Mouse (Mus musculus): ENCODE results near the gene Lrmda.

Lrmda gene

DNA sequence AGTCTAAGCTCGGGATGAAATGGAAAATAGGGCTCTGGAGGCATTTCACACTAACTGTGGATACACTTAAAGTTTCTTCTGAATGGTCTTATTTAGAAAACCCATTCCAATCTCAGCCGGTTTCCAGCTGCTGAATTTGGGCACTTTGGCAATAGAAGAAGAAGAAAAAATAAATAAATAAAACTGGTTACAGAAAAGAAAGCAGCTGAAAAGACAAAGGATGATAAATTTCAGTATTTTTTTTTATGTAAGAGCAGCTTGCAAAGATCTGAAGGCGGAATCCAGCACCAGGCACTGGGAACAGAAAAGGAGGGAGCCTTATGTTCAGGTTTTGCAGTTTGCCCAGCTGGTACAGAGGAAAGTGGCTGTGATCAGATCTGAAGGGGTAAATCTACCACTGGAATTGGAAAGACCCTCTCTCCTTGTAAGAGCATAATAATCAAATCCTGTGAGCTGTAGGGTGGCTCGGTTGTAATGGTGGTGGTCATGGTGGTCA, 478.2 kb downstream of the Lrmda start:
- DNase-seq (ENCODE audit: low read depth, low spot score), result no peak

- peak; percentile 1 for DNase-seq (ENCODE audit: low read depth, low spot score)
Observed at GRCm38 (mm10) chr14:22509747-22510530, 490.4 kb downstream of the Lrmda start.

DNA sequence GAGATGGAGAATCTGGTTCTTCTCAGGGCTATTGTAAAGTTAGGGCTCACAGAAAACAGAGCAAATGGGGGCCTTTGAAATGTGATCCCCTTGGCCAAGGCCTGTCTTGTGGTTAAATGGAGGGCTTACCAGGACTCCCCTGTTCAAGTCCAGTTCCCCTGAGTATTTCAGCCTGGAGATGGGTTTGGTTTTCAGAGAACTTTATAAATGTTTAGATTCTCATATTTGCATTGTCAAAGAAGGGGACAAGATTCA, 490.9 kb downstream of the Lrmda start:
- DNase-seq (ENCODE audit: low read depth, low spot score), result no peak

GRCm38 (mm10) chr14:22514362-22515084, 495.0 kb downstream of the Lrmda start:
- peak; percentile 5 for DNase-seq (ENCODE audit: low read depth, low spot score)

DNA sequence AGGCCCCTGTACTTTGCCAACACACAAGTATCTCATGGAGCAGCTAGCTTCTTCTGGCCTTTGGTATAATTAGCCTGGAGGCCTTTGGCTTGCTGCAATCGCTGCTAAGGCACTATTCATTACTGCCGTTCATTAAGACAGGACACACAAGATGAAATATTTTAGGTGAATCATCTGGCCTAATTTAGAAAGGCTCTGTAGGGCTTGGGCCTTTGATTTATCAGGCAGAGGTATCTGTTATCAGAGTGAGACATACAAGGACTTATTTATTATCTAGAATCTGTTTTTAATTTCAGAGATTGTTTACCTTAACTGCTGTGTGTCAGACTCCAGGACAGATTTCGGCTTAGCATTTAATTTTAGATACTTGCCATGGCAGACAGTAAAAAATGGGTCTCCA, 511.2 kb downstream of the Lrmda start:
- DNase-seq (ENCODE audit: low read depth, low spot score), result no peak

DNA sequence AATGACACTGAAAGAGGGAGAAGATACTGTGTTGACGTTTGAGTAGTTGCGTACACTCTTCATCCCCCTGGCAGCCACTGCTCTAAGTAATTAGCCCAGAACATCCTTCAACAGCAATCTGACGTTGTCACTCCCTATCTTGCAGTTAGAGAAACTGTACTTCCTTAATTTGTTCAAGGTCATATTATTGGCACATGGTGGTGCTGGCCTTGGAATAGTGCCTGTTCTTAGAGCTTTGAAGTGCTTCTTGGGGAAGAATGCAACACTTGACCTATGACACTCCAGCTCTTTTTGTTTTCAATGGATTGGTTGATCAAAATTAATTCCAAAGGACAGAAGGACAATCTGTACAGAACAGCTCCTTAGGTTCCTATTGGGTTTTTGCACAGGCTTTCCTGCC, 514.0 kb downstream of the Lrmda start:
- DNase-seq (ENCODE audit: low read depth, low spot score), result no peak

GRCm38 (mm10) chr14:22545887-22546675, 526.6 kb downstream of the Lrmda start:
- no peak for DNase-seq (ENCODE audit: low read depth, low spot score)

DNA sequence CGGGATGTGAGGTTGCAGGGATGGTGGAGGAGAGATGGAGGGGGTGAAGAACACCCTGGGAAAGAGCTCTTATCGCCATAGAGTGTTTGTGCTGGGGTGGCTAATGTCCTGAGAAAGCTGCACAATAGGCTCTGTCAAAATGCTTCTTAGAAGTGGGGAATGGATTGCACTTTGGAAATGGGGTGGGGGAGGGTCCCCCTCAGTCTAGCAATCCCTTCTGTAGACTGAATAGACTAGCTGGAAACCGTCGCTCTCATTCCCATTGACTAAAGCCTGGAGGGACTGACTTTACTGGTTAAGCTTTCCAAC, 527.1 kb downstream of the Lrmda start:
- DNase-seq (ENCODE audit: low read depth, low spot score), result no peak

- DNase-seq (ENCODE audit: low read depth, low spot score), result no peak
Observed at GRCm38 (mm10) chr14:22548286-22548685, 528.8 kb downstream of the Lrmda start.

GRCm38 (mm10) chr14:22549166-22549565, 529.7 kb downstream of the Lrmda start:
- no peak for DNase-seq (ENCODE audit: low read depth, low spot score)

- DNase-seq (ENCODE audit: low read depth, low spot score), result no peak
Observed at GRCm38 (mm10) chr14:22552358-22552757, 532.8 kb downstream of the Lrmda start.

DNA sequence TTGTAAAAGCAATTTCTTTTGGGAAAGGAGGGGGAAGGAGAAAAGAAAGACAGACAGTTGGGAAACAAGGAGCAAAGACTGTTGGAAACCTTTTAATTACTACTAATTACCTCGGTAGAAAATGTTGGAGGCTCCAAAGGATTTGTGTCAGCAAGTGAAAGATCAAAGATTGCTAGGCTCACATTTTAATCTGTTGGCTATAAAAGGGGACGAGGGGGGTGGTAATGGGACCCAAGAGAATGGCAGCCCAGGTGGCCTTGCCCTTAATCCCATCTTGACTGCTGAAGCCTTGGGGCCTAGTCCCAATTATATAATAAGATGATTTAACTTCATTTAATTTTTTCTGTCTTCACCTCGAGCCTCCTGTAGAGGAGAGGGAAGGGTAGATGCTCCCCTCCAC, 533.3 kb downstream of the Lrmda start:
- DNase-seq (ENCODE audit: low read depth, low spot score), result no peak

- no peak for DNase-seq (ENCODE audit: low read depth, low spot score)
Observed at GRCm38 (mm10) chr14:22553717-22554116, 534.2 kb downstream of the Lrmda start.

DNA sequence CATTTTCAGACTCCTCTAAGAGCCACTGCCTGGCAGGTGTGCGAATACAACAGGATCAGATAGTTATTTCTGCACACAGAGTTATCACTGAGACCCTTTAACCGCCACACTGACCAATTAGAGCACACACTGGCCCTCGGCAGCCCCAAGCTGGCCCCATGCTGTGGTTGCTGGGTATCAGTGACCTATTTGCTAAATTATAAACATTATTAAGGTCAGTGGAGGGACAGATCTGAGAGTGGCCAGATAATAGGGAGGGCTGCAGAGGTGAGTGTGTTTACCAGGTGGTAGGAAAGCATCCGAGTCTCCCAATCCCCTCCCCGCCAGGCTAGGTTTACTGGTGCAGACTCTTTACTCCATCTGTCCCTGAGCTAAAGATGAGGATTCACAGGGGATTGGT, 553.0 kb downstream of the Lrmda start:
- no peak for DNase-seq (ENCODE audit: low read depth, low spot score)

GRCm38 (mm10) chr14:22573585-22573984, 554.1 kb downstream of the Lrmda start:
- no peak for DNase-seq (ENCODE audit: low read depth, low spot score)

DNA sequence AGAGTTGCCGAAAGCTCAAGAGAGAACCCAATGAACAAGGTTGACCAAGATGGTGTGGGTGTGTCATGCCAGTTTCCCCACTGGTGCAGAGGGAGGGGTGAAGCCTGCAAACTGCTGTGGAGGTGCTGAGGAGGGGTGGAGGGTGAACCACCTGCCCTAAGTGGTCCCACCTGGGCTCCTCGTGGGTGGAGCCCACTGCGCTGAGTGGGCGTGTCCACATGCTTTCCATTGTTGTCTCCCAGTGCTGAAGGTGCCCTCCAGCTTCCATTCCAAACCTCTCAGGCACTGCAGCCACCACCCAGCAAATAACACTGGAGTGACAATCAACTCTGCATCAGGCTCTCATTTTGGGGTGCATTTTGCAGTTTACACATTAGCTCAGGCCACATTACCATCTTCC, 554.5 kb downstream of the Lrmda start:
- no peak for DNase-seq (ENCODE audit: low read depth, low spot score)

DNA sequence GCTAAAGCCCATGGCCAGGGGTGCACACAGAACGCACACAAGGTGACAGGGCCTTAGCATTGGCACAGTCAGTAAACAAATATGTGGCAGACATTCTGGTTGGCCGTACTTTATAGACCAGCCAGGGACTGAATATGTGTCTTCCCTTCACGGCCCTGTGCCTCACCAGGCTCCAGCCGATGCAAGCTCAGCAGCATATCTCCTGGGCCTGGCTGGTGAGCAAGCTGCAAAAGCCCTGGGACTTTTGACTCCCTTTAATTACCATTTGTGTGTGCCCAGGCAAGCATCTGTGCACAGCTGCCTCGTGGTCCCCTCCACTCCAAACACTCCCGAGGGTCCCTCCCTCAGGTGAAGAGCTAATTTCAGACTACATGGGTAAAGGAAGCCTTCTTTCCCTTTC, 556.9 kb downstream of the Lrmda start:
- no peak for DNase-seq (ENCODE audit: low read depth, low spot score)

DNA sequence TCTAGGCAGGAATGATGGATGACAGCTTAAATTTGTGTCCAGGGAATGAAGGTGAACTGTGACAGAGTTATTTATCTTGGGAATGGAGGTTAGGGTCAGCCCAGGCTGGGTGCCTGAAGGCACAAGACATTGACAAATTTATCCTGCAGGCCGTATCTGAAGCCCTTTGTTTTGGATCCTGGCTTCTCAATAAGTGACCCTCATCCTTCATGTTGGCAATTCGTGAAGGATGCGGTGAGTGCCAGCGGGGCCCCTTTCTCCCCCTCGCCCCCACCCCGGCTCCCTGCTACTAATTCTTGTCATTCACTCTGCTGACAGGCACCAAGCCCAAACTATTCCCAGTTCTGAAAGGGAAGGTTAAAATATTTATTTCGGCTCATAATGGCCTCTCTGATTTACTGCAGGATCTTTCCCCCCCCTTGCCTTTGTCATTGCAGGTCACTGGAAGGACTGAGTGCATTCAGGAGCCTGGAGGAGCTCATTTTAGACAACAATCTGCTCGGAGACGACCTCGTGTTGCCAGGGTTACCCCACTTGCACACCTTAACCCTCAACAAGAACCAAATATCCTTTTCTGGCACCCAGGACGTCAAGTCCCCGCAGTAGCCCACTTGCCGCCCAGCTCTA, 558.0 kb downstream of the Lrmda start:
- no peak for DNase-seq (ENCODE audit: low read depth, low spot score)

GRCm38 (mm10) chr14:22578224-22578623, 558.7 kb downstream of the Lrmda start:
- peak; percentile 76 for DNase-seq (ENCODE audit: low read depth, low spot score)

DNA sequence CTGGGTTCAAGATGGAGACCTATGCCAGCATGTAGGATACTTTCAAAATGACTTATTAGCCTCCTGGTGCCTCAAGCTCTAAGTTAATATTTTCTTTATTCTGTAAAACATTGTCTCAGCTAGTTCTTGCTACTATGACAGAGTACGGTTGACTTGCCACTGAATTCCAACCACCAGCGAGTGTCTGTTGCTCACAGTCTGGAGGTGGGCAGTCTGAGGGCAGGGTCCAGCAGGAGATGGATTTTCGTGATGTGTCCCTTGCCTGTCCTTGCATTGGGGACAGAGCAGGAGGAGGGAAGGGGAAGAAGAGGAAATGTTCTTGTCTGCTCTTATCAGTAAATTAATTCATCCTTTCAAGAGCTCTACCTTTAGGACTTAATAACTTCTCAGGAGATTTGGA, 559.5 kb downstream of the Lrmda start:
- no peak for DNase-seq (ENCODE audit: low read depth, low spot score)

DNA sequence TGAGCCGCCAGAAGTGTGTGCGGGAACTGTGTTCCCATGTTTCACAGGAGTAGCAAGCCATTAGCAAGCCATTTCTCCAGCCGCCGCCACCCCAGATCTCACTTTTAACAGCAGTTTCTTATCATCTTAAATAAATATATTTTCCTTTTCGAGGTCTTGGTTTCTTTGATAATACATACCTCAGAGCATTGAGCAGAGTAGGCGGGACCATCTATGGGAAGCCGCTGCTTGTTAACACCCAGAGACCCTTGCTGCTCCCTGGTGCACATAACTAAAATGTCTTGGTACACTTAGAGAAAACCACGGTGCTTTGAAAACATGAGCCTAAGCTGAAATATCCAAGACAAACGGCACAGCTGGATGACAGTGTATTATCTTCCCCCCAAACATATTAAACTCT, 562.6 kb downstream of the Lrmda start:
- DNase-seq (ENCODE audit: low read depth, low spot score), result no peak

DNA sequence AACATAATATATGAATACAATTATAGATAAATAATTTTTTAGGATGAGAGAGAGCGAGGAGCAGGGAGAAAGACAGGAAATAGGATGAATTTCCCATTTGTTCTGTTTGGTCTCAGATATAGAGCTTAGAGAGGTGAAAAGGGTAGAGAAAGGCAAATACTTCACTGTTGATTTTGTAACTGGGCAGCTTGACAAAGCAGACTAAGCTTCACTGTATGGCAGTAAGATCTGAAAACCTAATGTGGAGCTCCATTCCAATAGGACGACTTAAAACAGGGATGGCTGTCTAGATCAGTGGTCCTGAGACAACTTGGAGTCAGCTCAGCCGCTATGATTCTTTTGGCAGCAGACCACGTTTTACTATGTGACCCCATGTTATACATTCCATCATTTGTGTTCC, 566.8 kb downstream of the Lrmda start:
- DNase-seq (ENCODE audit: low read depth, low spot score), result no peak
